Mouse (Mus musculus): ENCODE results near the gene Gm19345.

Gene Gm19345

DNA sequence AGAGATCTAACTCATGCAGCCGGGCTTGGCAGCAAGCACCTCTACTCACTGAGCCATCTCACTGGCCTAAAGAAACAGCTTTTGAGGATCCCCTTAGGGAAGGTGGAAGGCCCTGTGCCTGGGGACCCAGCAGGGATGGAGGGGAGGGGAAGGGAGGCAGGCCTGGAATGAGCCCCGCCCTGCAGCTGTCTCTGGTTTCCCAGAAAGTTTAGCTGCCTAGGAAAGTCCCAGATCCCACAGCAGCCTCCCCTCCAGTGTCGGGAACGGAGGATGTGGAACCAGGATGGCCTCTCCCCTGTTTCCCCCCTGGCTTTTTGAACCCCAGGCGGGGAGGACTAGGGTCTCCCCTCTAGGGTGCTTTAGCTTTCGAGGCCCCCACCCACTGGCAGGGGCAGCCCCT, 25.0 kb upstream of the Gm19345 start:
- in situ Hi-C loops (cut with MseI, MboI) = no loop called here

DNA sequence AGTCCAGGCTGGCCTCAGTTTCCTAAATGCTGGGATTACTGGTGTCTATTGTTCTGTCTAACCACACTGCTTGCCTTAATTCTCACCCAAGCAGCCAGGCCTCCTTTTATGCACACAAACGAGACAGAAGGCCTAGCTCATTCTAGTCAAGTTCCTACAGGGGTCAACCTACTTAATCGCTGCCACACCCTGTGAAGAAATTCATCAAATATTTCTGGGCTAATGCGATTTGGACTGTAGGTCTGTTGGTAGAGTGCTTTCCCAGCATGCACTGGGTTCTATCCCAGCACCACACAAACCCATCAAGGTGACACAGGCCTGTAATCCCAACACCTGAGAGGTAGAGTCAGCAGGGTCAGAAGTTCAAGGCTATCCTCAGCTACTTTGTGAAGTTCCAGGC, 22.1 kb upstream of the Gm19345 start:
- in situ Hi-C loops (cut with MseI, MboI) = no loop called here

DNA sequence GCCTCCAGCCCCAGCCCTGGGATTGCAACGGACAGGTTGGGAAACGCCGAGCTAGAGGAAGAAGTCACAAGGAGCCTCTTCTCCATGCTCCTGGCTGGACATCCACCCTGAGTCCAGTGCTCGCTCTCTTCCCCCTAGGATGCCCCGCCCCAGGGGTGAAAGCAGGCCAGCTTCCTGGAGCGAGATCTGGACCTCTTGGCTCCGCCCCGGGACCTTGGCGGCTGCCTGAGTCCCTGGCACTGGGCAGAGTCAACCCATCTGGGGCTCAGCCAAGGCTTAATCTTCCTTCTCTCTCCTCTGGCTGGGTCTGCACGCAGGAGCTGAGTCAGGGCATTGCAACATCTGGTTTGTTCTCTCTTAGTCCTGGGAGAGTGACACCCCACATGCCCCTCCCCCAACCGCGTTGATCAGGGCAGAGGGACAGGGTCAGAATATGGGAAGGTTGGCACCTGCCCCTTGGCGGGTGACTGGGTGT, 21.1 kb upstream of the Gm19345 start:
- in situ Hi-C loops (cut with MseI, MboI) = no loop called here

GRCm38 (mm10) chr7:19831837-19832236, 20.0 kb upstream of the Gm19345 start:
- in situ Hi-C loops (cut with MseI, MboI) = no loop called here

DNA sequence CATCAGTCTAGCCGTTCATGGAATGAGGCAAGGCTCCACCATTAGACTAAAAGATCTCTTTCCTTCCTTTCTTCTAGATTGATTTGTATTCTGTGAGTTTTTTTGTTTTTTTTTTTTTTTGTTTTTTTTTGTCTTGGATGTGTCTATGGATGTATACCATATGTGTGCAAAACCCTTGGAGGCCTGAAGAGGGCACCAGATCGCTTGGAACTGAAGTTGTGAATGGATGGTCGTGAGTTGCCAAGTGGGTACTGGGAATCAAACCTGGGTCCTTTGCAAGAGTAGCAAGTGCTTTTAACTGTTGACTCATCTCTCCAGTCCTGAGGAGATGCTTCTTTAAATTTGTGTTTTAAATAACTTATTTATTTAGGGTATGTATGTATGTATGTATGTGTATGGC, 17.7 kb upstream of the Gm19345 start:
- in situ Hi-C loops (cut with MseI, MboI) = no loop called here

DNA sequence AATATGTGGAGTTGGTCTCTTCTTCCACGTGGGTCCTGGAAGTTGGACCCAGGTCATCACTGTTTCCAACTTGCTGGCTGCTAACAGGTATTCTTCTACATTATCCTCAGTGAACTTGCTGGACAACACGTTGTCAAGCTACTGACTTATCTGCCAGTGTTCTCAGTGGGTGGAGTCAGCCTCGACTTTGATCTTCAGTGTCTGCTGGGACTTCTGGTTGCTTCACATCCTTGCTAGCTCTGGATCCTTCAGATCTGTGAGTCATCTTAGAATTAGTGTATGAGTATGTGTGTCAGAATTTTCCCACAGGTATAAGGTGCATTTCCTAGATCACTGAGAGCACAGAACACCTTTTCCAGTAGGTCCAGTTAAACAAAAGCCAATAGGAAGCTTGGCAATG, 15.0 kb upstream of the Gm19345 start:
- in situ Hi-C loops (cut with MseI, MboI) = no loop called here

GRCm38 (mm10) chr7:19840371-19840770, 11.4 kb upstream of the Gm19345 start:
- in situ Hi-C loops (cut with MseI, MboI) = loop anchor here (5.0 kb wide), 2 partner anchors 37 to 38 kb away; no protein-coding TSS in a partner anchor

DNA sequence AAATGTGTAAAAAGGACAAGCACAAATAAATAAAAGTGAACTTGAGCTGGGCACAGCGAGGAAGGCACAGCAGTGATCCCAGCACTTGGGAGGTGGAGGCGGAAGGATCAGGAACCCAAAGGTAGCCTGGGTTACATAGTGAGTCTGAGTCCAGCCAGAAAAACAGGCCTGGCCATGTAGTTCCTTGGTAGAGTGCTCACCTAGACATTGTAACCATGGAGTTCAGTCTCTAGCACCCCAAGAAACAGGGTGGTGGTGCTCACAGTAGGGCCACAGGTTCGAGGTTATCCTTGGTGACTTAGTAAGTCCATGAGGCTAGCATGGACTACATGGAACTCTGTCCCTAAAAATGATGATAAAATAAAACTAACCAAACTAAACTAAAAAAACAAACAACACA, 10.9 kb upstream of the Gm19345 start:
- in situ Hi-C loops (cut with MseI, MboI) = loop anchor here (5.0 kb wide), 2 partner anchors 36 to 39 kb away; no protein-coding TSS in a partner anchor

DNA sequence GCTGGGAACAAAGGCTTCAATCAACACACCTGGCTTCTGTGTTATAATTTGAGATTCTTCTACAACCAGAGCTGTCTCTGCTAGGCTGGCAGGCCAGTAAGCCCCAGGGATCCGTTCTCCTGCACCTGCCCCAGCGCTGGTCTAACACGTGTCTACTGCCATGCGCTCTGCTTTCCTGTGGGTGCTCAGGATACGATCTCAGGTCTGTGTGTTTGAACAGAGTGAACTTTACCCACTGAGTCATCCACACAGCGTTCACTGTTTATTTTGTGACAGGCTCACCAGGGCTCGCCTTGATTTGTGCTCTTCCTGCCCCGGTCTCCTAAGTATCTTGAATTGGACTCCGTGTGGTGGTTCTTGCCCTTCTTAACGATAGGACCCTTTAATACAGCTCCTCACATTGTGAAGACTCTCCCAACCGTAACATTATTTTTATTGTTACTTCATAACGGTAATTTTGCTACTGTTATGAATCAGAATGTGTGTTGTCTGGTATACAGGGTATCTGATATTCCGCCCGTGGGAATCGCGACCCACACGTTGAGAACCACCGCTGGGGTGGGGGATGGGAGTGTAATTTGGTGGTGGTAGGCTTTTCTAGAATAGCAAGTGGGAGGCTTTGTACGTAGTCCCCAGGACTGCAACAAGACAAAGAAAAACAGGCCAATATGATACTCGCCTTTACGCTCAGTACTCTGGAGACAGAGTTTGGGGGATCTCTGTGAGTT, 10.0 kb upstream of the Gm19345 start:
- in situ Hi-C loops (cut with MseI, MboI) = loop anchor here (5.0 kb wide), 2 partner anchors 35 to 40 kb away; no protein-coding TSS in a partner anchor

DNA sequence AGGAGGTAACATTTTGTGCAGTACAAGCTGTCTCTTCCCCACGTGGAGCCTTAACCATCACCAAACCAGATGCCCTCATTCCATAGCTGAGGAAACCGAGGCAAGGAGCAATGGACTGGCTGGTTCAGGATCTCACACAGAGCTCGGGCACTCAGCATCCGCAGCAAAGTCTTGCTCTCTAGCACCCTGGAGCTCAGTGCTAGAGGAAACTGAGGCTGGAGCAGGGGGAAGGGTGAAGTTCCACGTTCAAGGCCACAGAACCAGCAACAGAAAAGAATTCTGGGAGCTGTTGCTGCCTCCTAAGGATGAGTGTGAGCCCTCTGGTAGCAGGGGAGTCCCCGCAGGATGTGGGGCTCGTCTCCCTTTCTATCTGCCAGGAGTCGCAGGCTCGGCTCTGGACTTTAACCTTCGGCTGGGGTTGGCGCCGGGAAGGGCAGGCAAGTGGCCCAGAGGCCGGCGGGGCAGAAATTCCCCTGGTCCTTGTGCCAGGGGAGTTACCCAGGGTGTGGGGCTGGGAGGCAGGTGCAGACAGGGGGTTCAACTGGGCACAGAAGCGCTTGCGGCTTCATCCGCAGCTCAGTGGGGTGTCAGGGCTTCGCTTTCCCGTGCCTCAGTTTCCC, 8.8 kb upstream of the Gm19345 start:
- in situ Hi-C loops (cut with MseI, MboI) = loop anchor here (5.0 kb wide), 2 partner anchors 34 to 41 kb away; no protein-coding TSS in a partner anchor

DNA sequence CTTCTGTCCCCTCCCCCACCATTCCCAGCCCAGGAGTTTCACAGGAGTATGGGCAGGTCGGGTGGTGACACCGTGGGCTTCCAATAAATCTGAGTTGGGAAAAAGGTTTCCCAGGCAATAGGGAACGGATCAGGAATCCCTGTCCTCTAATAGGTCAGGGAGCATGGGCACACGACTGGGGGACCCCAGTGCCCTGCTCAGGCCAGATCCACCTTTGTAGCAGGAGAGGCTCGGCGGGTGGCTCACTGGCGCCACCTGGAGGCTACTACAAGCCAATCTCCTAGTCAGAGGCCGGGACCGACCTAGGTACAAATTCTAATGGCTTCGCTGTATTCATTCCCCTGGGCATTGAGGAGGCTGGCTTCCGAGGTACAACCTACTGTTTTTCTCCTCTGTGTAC, 8.2 kb upstream of the Gm19345 start:
- in situ Hi-C loops (cut with MseI, MboI) = loop anchor here (5.0 kb wide), 2 partner anchors 34 to 41 kb away; no protein-coding TSS in a partner anchor

GRCm38 (mm10) chr7:19844521-19845171, 7.2 kb upstream of the Gm19345 start:
- in situ Hi-C loops (cut with MseI, MboI) = loop anchor here (5.0 kb wide), 2 partner anchors 33 to 42 kb away; no protein-coding TSS in a partner anchor

DNA sequence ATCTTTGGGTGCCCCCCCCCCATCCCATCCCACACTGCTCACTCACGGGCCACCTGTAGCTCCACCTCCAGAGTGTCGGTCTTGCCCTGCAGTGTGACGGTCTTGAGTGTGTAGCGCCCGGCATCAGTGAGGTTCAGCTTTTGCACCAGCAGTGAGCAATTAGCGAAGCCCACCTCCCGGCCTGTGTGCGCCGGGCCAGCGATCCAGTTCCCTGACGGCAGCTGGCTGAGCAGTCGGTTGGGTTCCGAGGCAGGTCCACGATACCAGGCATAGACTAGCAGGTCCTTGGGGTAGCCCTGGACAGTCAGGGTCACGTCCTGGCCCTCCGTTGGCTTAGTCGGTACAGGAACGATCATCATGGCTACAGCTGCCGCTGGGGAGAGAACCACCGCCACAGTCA, 1.7 kb downstream of the Gm19345 start:
- in situ Hi-C loops (cut with MseI, MboI) = no loop called here

DNA sequence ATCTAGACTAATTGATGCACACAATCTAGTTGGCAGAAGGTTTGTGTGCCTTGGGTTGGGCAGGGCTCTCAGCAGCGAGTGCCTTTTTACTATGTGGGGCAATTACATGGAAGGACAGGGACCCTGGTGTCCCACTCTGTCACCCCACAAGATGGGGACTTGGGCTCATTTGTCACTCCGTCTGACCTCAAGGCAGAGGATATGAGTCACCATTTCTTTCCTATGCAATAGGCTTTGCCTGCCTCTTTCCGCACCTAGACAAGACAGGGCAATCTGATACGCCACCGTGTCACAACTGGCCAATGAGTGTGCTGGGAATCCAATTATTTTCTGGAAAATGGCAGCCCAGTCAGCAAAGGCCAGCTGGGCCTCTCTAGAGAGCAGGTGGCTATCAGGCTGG, 3.9 kb downstream of the Gm19345 start:
- in situ Hi-C loops (cut with MseI, MboI) = no loop called here

- in situ Hi-C loops (cut with MseI, MboI) = no loop called here
These were observed 4.5 kb downstream of the Gm19345 start for GRCm38 (mm10) chr7:19856283-19856682.

GRCm38 (mm10) chr7:19859740-19860139, 7.9 kb downstream of the Gm19345 start:
- in situ Hi-C loops (cut with MseI, MboI) = no loop called here

GRCm38 (mm10) chr7:19861199-19861598, 9.4 kb downstream of the Gm19345 start, which contains the start of gene Ceacam16:
Ceacam16 (minus strand) TSS chr7:19861299.
- in situ Hi-C loops (cut with MseI, MboI) = no loop called here

DNA sequence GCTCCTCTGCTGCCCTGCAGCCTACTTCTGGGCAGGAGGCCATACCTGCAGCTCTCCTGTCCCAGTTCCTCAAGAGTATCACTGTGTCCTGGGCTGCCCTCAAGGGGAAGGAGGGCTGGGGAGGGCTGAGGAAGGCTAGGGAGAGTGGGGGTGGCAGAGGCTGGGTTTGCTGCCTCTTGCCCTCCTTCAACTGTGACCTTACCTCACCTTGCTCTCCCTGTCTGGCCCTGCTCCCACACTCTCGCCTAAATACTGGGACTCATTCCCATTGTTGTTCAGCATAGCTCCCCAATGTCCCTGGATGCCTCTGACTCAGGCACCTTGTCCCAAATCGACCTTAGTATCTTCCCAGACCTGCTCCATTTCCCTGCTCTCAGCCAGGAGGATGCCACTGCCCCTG, 12.4 kb downstream of the Gm19345 start:
- in situ Hi-C loops (cut with MseI, MboI) = no loop called here

DNA sequence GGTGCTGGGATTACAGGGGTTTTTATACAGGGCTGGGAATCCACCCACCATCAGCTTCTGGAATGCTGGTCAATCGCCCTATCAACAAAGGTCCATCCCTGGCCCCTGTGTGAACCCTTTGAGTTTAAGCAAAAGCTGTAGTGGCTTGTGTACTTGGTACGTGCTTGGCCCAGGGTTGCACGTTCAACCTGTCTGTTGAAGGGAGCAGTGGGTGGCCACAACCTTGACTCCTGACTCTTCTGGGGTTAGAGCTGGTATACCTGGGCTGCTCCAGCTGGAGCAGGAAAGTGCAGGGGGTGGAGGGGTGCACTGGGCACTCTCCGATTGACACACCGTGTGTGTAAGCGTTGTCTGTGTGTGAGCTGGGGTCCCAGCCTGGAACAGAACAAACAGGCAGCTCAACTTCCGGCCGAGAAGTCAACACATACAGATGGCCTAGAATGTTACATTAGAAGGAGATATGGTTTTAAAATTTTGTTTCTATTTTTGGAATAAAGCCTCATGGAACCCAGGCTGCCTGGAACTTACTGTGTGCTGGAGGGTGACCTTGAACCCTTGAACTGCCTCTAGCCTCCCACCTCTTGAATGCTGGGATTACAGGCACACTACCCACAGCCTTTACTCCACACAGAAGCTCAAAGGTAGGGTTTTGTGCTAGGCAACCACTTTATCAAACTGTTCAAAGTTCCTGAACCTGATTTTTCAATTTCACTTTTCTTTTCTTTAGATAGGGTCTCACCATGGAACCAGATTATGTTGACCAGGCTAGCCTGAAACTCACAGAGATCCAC, 13.6 kb downstream of the Gm19345 start:
- in situ Hi-C loops (cut with MseI, MboI) = no loop called here

GRCm38 (mm10) chr7:19866490-19866889, 14.7 kb downstream of the Gm19345 start:
- in situ Hi-C loops (cut with MseI, MboI) = no loop called here

DNA sequence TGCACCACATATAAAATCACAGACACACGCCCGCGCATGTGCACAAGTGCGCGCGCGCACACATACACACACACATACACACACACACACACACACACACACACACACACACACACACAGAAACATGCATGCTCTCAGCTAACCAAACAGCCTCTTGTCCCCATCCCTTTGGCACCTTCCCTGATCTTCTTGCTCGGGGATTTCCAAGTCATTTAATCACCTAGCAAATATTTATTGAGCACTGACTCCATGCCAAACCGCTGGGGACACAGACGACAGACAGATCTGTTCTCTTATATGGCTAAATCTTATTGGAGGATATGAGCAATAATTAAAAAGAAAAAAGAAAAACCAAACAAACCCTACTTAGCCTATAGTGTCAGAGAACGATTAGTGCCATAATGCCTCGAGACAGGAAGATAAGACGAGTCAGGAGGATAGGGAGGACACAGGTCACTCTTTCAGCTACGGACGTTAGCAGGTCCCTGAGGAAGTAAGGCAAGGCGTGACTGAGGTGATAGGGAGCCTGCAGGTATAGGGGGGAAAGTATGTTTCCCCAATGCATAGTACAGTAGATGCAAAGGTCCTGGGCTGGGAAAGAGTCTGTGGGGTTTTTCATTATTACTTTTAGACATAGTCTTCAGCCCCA, 16.1 kb downstream of the Gm19345 start:
- in situ Hi-C loops (cut with MseI, MboI) = no loop called here
